49 mouse cellular contexts compared by ENCODE assay signal in genomic region chr7:90325166-90325565, GRCm38 (mm10). TPM values are rescaled to one million over a fixed set of nuclear protein-coding genes. Genes with fewer than 3 reads are reported as not detected.
"Had no signal": no experiment of that assay in that cellular context is flagged by ENCODE, and none has a peak within 500 bp of the region (broad histone marks: within the 10 kb centered on the region; RNA-seq: fewer than 3 reads in every experiment).

No protein-coding gene starts in this region.

- H3K4me2 ChIP-seq: heart, embryonic 11.5 days; heart, embryonic 12.5 days; heart, embryonic 13.5 days; heart, embryonic 15.5 days; hindbrain, embryonic 12.5 days; hindbrain, embryonic 13.5 days; hindbrain, embryonic 14.5 days; hindbrain, embryonic 15.5 days; intestine, embryonic 15.5 days; kidney, embryonic 15.5 days had no signal

- H3K4me1 ChIP-seq: heart, embryonic 13.5 days; heart, embryonic 15.5 days; hindbrain, embryonic 12.5 days; hindbrain, embryonic 13.5 days; hindbrain, embryonic 15.5 days; intestine, embryonic 15.5 days; kidney, embryonic 15.5 days had no signal

- H3K9ac ChIP-seq: heart, embryonic 12.5 days; heart, embryonic 13.5 days; heart, embryonic 15.5 days; hindbrain, embryonic 12.5 days; hindbrain, embryonic 13.5 days; hindbrain, embryonic 14.5 days; hindbrain, embryonic 15.5 days; intestine, embryonic 15.5 days; kidney, embryonic 15.5 days had no signal

- H3K9me3 ChIP-seq: heart, embryonic 12.5 days; heart, embryonic 13.5 days; heart, embryonic 15.5 days; hindbrain, embryonic 10.5 days; hindbrain, embryonic 12.5 days; hindbrain, embryonic 13.5 days; hindbrain, embryonic 15.5 days; intestine, embryonic 15.5 days; kidney, embryonic 15.5 days had no signal

- H3K4me3 ChIP-seq: heart, embryonic 12.5 days; heart, embryonic 13.5 days; heart, embryonic 15.5 days; hindbrain, embryonic 10.5 days; hindbrain, embryonic 12.5 days; hindbrain, embryonic 13.5 days; hindbrain, embryonic 15.5 days; intestine, embryonic 15.5 days; kidney, embryonic 15.5 days; layer of hippocampus, adult 2 months; left cerebral cortex, adult 2 months had no signal

- H3K36me3 ChIP-seq: heart, embryonic 12.5 days; heart, embryonic 13.5 days; heart, embryonic 15.5 days; hindbrain, embryonic 10.5 days; hindbrain, embryonic 12.5 days; hindbrain, embryonic 13.5 days; hindbrain, embryonic 15.5 days; intestine, embryonic 15.5 days; kidney, embryonic 15.5 days had no signal

- ATAC-seq: hindbrain, embryonic 16.5 days; hindbrain, postnatal 0 days; inflammation-experienced regulatory T-cells, adult 6 months; intestine, embryonic 15.5 days; intestine, embryonic 16.5 days had no signal

- H3K27ac ChIP-seq: heart, embryonic 13.5 days; heart, embryonic 15.5 days; hindbrain, embryonic 10.5 days; hindbrain, embryonic 12.5 days; hindbrain, embryonic 13.5 days; hindbrain, embryonic 14.5 days; hindbrain, embryonic 15.5 days; hindbrain, postnatal 0 days; intestine, embryonic 15.5 days; kidney, embryonic 15.5 days; kidney, postnatal 0 days; layer of hippocampus, adult 2 months; left cerebral cortex, adult 2 months had no signal

- H3K27me3 ChIP-seq: heart, embryonic 12.5 days; heart, embryonic 13.5 days; heart, embryonic 15.5 days; hindbrain, embryonic 12.5 days; hindbrain, embryonic 13.5 days; hindbrain, embryonic 15.5 days; intestine, embryonic 15.5 days; kidney, embryonic 15.5 days had no signal

- DNase-seq: heart, postnatal 10 days; heart, postnatal 14 days; heart, postnatal 36 days; heart, postnatal 4 days; kidney, adult 11 months; kidney, adult 18-20 months; kidney, adult 2 months; kidney, adult 8-10 months; kidney, adult 9 months; kidney, postnatal 10 days; kidney, postnatal 14 days; kidney, postnatal 25 days; kidney, postnatal 36 days; kidney, postnatal 4 days; layer of hippocampus, adult 9-11 months; layer of hippocampus, postnatal 36 days had no signal

RNA-seq across cellular contexts. Expression of gene Ccdc83, which starts 59.6 kb away (rescaled TPM):
- total RNA-seq: heart, postnatal 10 days; heart, postnatal 4 days; hematopoietic stem cell, adult 5-6 weeks; hindbrain, postnatal 0 days; layer of hippocampus, adult 18-20 months; layer of hippocampus, adult 2 months; layer of hippocampus, adult 8-10 months; layer of hippocampus, postnatal 10 days; layer of hippocampus, postnatal 14 days; layer of hippocampus, postnatal 25 days; layer of hippocampus, postnatal 36 days; left cerebral cortex, adult 18-20 months; left cerebral cortex, adult 2 months; left cerebral cortex, postnatal 10 days had no signal
- polyA plus RNA-seq: heart, embryonic 11.5 days; heart, embryonic 12.5 days; heart, embryonic 13.5 days; heart, embryonic 14.5 days; heart, embryonic 15.5 days; heart, embryonic 16.5 days; heart, postnatal 0 days; hindbrain, embryonic 10.5 days; hindbrain, embryonic 11.5 days; hindbrain, embryonic 12.5 days; hindbrain, embryonic 13.5 days; hindbrain, embryonic 14.5 days; hindbrain, embryonic 15.5 days; hindbrain, embryonic 16.5 days; hindbrain, postnatal 0 days; intestine, embryonic 15.5 days; intestine, embryonic 16.5 days; kidney, adult 2 months; kidney, embryonic 14.5 days; kidney, embryonic 15.5 days; kidney, embryonic 16.5 days; kidney, postnatal 0 days; large intestine, adult 2 months had no signal
